Mouse (Mus musculus): ENCODE results near the gene Card6. TPM values are rescaled to one million over a fixed set of nuclear protein-coding genes. Genes with fewer than 3 reads are reported as not detected.
A peak's percentile ranks its signal among the peaks of the same experiment; 100 is the strongest.
"Not testable (repeated sequence)": the region's sequence is repeated elsewhere in the genome, so short reads cannot be mapped to it uniquely, and the experiment has no call there.

Gene Card6
- polyA plus RNA-seq, 1 experiment from 2014 or later, result 4.0 TPM

DNA sequence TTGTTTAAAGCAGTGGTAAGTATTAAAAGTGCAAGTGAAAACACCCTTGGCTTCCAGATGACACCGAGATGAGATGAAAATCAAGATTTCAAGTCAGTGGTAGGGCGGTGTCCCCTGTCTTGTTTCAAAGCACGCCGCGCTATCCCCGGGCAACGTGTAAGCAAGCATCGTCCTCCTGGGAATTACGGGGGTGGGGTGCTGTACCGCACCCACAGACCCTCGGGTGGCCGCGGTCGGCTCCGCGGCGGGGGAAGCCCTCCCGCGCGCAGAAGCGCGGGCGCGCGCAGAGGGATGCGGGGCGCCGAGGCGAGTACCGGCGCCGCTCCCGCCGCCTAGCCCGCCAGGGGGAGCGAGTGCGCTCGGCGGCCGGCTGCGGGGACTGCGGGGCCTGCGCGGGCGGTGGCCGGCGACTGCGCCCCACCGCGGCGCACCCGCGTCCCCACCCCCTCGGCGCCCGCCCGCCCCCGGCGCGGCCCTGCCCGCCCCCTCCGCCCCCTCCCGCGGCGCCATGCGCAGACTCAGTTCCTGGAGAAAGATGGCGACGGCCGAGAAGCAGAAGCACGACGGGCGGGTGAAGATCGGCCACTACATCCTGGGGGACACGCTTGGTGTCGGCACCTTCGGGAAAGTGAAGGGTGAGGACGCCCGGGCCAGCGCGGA is 35.2 kb upstream of the Card6 start, which contains the start of gene Prkaa1:
Gene Prkaa1, plus strand, starts transcription at position 501 of the 660 bp plus-strand sequence.
- H3K27me3 ChIP-seq, result no peaks in the 10 kb centered on the region
- ChIA-PET POLR2A (interaction anchor here (1.2 to 1.3 kb wide), 2 partner anchors 16 to 28 kb away, joined by 3 to 4 read pairs; partner anchors contain the start of gene Rpl37), CTCF (interaction anchor here (1.1 kb wide), 1 partner anchor 19 kb away, joined by 5 read pairs; no protein-coding TSS in a partner anchor)
- DNase-seq (ENCODE audit: low read depth, low spot score) (no peak), ATAC-seq (peak; percentile 80)
- peak; percentile 85 for TF ChIP-seq CTCF (IDR thresholded peaks at IDR 0.05)
- in situ Hi-C loops (cut with MboI; ENCODE audit: low pct_unique_long_range_greater_than_20kb), result no loop called here

DNA sequence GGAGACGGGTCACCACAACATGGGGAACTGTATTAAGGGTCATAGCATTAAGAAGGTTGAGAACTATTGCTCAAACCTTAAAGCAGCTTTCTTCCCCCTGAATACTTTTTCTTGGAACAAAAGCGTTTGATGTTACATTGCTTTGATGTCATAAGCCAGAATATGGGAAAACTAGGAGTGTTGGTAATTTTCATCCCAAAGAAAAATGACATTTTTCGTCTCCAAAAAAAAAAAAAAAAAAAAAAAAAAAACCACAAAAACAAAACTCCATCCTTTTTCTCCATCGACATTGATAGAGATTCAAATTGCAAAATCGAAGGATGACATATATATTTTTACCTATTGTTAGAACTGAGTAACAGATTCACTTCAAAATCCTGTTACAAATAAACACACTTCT is 34.4 kb upstream of the Card6 start:
- ChIA-PET CTCF (interaction anchor here (0.6 to 1.1 kb wide), 2 partner anchors 18 to 1031 kb away, joined by 3 to 5 read pairs; no protein-coding TSS in a partner anchor), POLR2A (interaction anchor here (0.7 to 1.3 kb wide), 4 partner anchors 16 to 1149 kb away, joined by 3 to 14 read pairs (median 4); no protein-coding TSS in a partner anchor)
- in situ Hi-C loops (cut with MboI; ENCODE audit: low pct_unique_long_range_greater_than_20kb), result no loop called here
- DNase-seq (ENCODE audit: low read depth, low spot score) (no peak), ATAC-seq (no peak)
- no peak for TF ChIP-seq CTCF (IDR thresholded peaks at IDR 0.05)
- H3K27me3 ChIP-seq, result no peaks in the 10 kb centered on the region

GRCm38 (mm10) chr15:5142047-5142446 is 33.7 kb upstream of the Card6 start:
- ChIA-PET POLR2A (interaction anchor here (0.7 to 1.3 kb wide), 4 partner anchors 15 to 1148 kb away, joined by 3 to 14 read pairs (median 4); no protein-coding TSS in a partner anchor), CTCF (interaction anchor here (1.0 kb wide), 1 partner anchor 17 kb away, joined by 3 read pairs; no protein-coding TSS in a partner anchor)
- TF ChIP-seq CTCF (IDR thresholded peaks at IDR 0.05), result no peak
- in situ Hi-C loops (cut with MboI; ENCODE audit: low pct_unique_long_range_greater_than_20kb), result no loop called here
- DNase-seq (ENCODE audit: low read depth, low spot score) (no peak), ATAC-seq (no peak)
- no peaks in the 10 kb centered on the region for H3K27me3 ChIP-seq

DNA sequence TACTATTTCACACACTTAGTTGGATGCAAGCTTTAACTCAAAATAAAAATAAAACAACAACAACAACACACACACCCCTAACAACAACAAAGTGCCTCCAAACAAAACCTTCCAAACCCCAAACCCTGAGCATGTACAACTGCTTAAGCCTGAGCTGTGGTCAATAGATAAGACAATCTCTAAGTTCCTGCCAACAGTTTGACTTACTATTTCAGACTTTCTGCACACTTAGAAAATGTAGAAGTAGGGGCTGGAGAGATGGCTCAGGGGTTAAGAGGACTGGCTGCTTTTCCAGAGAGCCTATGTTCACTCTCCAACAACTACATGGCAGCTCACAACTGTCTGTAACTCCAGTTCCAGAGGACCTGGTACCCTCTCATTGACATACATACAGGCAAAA is 32.0 kb upstream of the Card6 start:
- no peaks in the 10 kb centered on the region for H3K27me3 ChIP-seq
- POLR2A ChIA-PET, result no interaction called here
- ATAC-seq, result no peak
- CTCF ChIA-PET, result interaction anchor here (1.4 kb wide), 1 partner anchor 25 kb away, joined by 3 read pairs; no protein-coding TSS in a partner anchor
- DNase-seq (ENCODE audit: low read depth, low spot score), result no peak
- in situ Hi-C loops (cut with MboI; ENCODE audit: low pct_unique_long_range_greater_than_20kb), result no loop called here
- no peak for TF ChIP-seq CTCF (IDR thresholded peaks at IDR 0.05)

- no peak for TF ChIP-seq CTCF (IDR thresholded peaks at IDR 0.05)
- no peak for ATAC-seq
- DNase-seq (ENCODE audit: low read depth, low spot score), result no peak
- ChIA-PET CTCF (interaction anchor here (1.3 to 1.4 kb wide), 2 partner anchors 24 to 1252 kb away, joined by 3 read pairs; no protein-coding TSS in a partner anchor), POLR2A (no interaction called here)
- in situ Hi-C loops (cut with MboI; ENCODE audit: low pct_unique_long_range_greater_than_20kb), result no loop called here
- H3K27me3 ChIP-seq, result no peaks in the 10 kb centered on the region
These were observed 31.5 kb upstream of the Card6 start for GRCm38 (mm10) chr15:5139863-5140262.

GRCm38 (mm10) chr15:5139366-5139765 is 31.0 kb upstream of the Card6 start:
- ChIA-PET POLR2A (no interaction called here), CTCF (interaction anchor here (1.2 to 1.4 kb wide), 3 partner anchors 19 to 1252 kb away, joined by 3 read pairs; no protein-coding TSS in a partner anchor)
- no peaks in the 10 kb centered on the region for H3K27me3 ChIP-seq
- in situ Hi-C loops (cut with MboI; ENCODE audit: low pct_unique_long_range_greater_than_20kb), result no loop called here
- TF ChIP-seq CTCF (IDR thresholded peaks at IDR 0.05), result no peak
- DNase-seq (ENCODE audit: low read depth, low spot score) (no peak), ATAC-seq (no peak)

DNA sequence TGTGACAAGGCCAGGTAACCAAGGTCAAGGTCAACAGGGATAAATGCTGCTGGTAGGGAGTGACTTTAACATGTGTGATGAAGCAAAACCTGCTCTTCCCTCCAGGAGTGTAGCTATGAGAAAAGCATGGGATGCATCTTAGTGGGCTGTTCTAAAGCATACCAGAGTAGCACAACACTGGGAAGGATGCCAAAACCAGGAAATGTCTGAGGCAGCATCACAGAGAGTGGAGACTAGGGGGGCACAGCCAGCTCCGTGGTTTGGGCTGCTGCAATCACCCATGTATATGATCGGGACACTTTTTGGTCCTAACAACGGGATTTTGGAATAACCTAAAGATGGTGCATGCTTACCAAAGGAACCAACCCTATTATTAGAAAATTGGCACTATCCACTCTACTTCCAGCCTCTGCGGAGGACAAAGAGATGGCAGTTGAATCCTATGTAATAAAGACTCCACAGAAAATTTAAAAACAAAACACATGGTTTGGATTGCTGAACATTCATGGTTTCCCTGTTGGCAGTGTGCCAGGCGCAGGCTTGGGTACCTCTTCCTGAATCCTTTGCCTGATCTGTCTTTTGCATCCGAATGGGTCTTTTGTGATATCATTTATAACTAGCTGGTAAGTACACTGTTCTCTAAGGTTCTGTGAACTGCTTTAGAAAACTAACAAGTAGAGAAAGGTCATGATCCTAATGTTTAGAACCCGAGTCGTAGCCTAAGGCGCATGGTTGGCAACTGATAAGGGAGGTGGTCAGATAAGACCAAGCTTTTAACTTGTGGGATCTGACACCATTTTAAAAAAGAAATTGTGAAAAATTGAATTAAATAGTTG is 29.9 kb upstream of the Card6 start:
- no peaks in the 10 kb centered on the region for H3K27me3 ChIP-seq
- ChIA-PET CTCF (interaction anchor here (1.1 to 1.2 kb wide), 2 partner anchors 13 to 18 kb away, joined by 3 to 4 read pairs; no protein-coding TSS in a partner anchor), POLR2A (no interaction called here)
- ATAC-seq (no peak), DNase-seq (ENCODE audit: low read depth, low spot score) (no peak)
- no peak for TF ChIP-seq CTCF (IDR thresholded peaks at IDR 0.05)
- in situ Hi-C loops (cut with MboI; ENCODE audit: low pct_unique_long_range_greater_than_20kb), result no loop called here

- ChIA-PET CTCF (interaction anchor here (1.6 kb wide), 1 partner anchor 16 kb away, joined by 3 read pairs; no protein-coding TSS in a partner anchor), POLR2A (no interaction called here)
- ATAC-seq (no peak), DNase-seq (ENCODE audit: low read depth, low spot score) (no peak)
- TF ChIP-seq CTCF (IDR thresholded peaks at IDR 0.05), result no peak
- in situ Hi-C loops (cut with MboI; ENCODE audit: low pct_unique_long_range_greater_than_20kb), result no loop called here
- no peaks in the 10 kb centered on the region for H3K27me3 ChIP-seq
These were observed 26.7 kb upstream of the Card6 start for GRCm38 (mm10) chr15:5134945-5135483.

DNA sequence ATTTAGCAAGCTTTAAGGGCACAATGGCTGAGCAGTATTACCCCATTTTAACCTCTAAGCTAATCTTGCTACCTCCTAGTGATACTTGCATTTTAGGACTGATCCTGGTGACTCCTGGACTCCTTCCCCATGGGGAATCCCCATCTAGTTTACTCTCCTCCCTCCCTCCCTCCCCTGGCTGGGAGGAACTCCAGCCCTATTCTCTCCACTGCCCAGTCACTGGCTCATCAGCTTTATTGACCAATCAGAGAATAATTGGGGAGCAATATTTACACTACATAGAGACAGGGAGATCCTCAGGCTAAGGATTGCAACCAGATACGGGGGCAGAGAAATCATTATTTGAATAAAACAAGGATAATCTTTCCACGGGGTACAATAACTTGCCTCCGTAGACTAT is 25.8 kb upstream of the Card6 start:
- CTCF ChIA-PET, result interaction anchor here (1.6 kb wide), 1 partner anchor 15 kb away, joined by 3 read pairs; no protein-coding TSS in a partner anchor

GRCm38 (mm10) chr15:5133301-5133700 is 25.0 kb upstream of the Card6 start:
- TF ChIP-seq CTCF (IDR thresholded peaks at IDR 0.05), result no peak
- ATAC-seq (no peak), DNase-seq (ENCODE audit: low read depth, low spot score) (no peak)
- in situ Hi-C loops (cut with MboI; ENCODE audit: low pct_unique_long_range_greater_than_20kb), result no loop called here
- CTCF ChIA-PET, result interaction anchor here (1.6 kb wide), 1 partner anchor 14 kb away, joined by 3 read pairs; no protein-coding TSS in a partner anchor
- POLR2A ChIA-PET, result no interaction called here
- no peaks in the 10 kb centered on the region for H3K27me3 ChIP-seq

More for the DNA sequence above, 25.8 kb upstream of the Card6 start:
- ATAC-seq (no peak), DNase-seq (ENCODE audit: low read depth, low spot score) (no peak)
- in situ Hi-C loops (cut with MboI; ENCODE audit: low pct_unique_long_range_greater_than_20kb), result no loop called here
- no peak for TF ChIP-seq CTCF (IDR thresholded peaks at IDR 0.05)
- POLR2A ChIA-PET, result no interaction called here
- no peaks in the 10 kb centered on the region for H3K27me3 ChIP-seq

DNA sequence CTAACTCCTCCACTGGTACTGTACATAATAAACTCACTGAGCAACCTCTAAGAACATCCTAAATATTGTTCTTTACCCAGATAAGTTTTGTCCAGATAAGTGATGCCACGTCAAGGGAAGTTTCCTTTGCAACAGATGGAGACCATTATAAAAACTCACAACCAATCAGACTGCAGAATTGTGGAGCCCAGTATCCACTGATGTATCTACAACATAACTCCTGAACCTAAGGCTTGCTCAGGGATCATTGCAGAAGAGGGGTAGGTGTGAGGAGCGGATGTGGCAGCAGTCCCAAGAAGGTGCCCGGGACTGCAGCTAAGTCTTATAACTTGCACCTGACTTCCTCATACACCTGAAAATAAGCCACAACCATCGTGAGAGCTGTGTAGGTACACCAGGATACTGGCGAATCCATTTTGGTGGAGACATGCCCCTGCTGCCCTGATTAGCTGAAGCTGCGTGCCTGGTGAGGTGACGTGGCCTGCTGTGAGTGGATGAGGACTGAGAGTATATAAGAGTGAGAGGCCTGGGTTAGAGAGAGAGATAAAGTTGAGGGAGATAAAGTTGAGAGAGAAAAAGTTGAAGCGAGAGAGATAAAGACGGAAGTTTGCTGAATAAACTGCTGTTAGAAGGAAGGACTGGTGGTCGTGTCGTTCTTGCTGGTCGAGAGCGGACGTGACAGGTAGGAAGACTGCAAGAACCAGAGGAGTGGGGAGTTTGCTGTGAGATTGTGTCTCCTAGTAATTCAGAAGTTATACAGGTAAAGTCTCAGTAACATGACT is 22.7 kb upstream of the Card6 start:
- CTCF ChIA-PET; ATAC-seq; in situ Hi-C loops (cut with MboI; ENCODE audit: low pct_unique_long_range_greater_than_20kb): not testable (repeated sequence)

More for the DNA sequence above, 22.7 kb upstream of the Card6 start:
- DNase-seq (ENCODE audit: low read depth, low spot score); H3K27me3 ChIP-seq; POLR2A ChIA-PET: not testable (repeated sequence)
